Mouse (Mus musculus) midbrain, embryonic 10.5 days (tissue): ENCODE measurements at regions not wholly inside any gene's neighbourhood (a gene's known extent, or its start where the extent isn't known, plus 50 kb on each side); places are given as distances from the start of the nearest gene placed in this dataset.

Experiments used
- DNase-seq: peaks from one replicate; pipeline ENCODE4 v3.0.0-alpha.2; 2017; ENCODE audit warnings: low spot score
- H3K27ac ChIP-seq: fragments of 300-500 bp; sonication (generic); replicated peaks from 2 replicates; pipeline ENCODE4 v1.5.1; 2016; ENCODE audit warnings: mild to moderate bottlenecking
- H3K27me3 ChIP-seq: fragments of 300-500 bp; sonication (generic); 2 replicates; pipeline ENCODE4 v1.6.1; 2016; ENCODE audit warnings: low read depth, mild to moderate bottlenecking; ENCODE audit not compliant: poor library complexity, severe bottlenecking
- H3K36me3 ChIP-seq: fragments of 300-500 bp; sonication (generic); 2 replicates; pipeline ENCODE4 v1.6.1; 2016; ENCODE audit warnings: mild to moderate bottlenecking, moderate library complexity
- H3K4me1 ChIP-seq: fragments of 300-500 bp; sonication (generic); 2 replicates; pipeline ENCODE4 v1.6.1; 2016
- H3K4me3 ChIP-seq: fragments of 300-500 bp; sonication (generic); 2 replicates; pipeline ENCODE4 v1.5.1; 2016; ENCODE audit warnings: mild to moderate bottlenecking, moderate library complexity
- H3K9me3 ChIP-seq: fragments of 300-500 bp; sonication (generic); replicated peaks from 2 replicates; pipeline ENCODE4 v1.6.1; 2016; ENCODE audit warnings: mild to moderate bottlenecking
- WGBS: fragments of 180-500 bp; shearing (Covaris S2); methylation state at CpG from one replicate; pipeline ENCODE4 v1.1.7; 2016; 5-methylcytosine and 5-hydroxymethylcytosine counted together

DNA sequence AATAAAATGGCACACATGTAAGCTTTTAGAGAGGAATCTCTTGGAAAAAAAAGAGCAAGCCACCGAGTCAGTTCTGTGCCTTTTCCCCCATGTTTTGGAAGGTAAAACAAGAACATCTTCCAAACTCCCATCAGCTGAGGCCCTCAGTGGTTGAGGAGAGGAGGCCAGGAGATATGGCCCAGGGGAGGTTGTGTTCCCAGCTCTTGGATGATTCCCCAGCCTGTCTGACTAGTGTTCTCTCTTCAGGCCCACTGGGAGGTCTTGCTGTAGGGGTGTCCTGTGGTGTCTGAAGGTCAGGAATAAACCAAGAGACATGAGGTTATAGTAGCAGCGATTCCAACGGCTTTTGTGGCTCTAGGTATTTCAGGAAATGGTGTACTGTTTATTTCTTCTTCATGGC is 643.2 kb downstream of the Rnf144a start:
- no peaks in the 10 kb centered on the region for H3K27me3 ChIP-seq
- no peaks in the 10 kb centered on the region for H3K9me3 ChIP-seq
- 85% methylated on average over 3 of the region's 3 CpGs for WGBS
- H3K36me3 ChIP-seq: no peaks in the 10 kb centered on the region
- no peaks in the 10 kb centered on the region for H3K4me1 ChIP-seq
- no peak overlapping the region for H3K4me3 ChIP-seq
- DNase-seq: no peak
- no peak overlapping the region for H3K27ac ChIP-seq

DNA sequence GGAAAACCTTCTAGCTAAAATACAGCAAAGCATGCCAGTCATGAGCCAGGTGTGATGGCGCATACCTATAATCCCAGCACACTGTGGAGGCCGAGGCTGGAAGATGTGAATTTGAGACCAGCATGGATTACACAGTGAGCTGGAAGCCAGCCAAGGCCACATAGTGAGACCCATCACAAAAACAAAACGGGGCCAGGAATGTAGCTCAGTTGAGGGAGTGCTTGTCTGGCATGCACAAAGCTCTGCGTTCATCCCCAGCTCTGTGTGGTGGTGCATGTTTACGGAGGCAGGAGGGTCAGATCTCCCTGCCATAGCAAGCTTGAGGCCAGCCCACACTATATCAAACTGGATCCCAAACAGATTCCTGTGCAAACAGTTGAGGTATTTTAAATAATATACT is 646.4 kb downstream of the Rnf144a start:
- Histone ChIP-seq H3K4me1 (peaks cover 14% of the 10 kb centered on the region), H3K27me3 (no peaks in the 10 kb centered on the region), H3K9me3 (no peaks in the 10 kb centered on the region), H3K27ac (no peak overlapping the region), H3K36me3 (no peaks in the 10 kb centered on the region), H3K4me3 (no peak overlapping the region)
- DNase-seq: no peak
- 52% methylated on average over 5 of the region's 5 CpGs for WGBS

DNA sequence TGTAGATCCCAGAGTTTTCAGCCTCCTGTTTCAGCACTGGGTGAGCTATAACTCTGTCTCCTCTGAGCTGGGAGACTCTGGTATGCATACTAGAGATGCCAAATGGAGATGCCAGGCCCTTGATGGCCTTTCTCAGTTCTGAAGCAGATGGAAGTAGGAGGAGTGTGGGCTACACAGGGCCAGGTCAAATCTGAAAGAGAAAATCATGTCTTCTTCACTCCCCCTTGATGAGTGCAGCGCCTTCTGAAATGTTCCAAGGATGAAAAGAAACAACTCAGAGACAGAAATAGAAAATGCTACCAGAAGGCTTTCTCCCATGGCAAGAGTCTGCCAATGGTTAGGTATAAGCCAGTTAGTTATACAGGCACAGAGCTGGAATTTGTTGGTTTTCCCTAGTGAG is 652.0 kb downstream of the Rnf144a start:
- Histone ChIP-seq H3K27ac (no peak overlapping the region), H3K36me3 (no peaks in the 10 kb centered on the region), H3K9me3 (no peaks in the 10 kb centered on the region), H3K4me1 (peaks cover 14% of the 10 kb centered on the region), H3K27me3 (no peaks in the 10 kb centered on the region), H3K4me3 (no peak overlapping the region)
- WGBS: 89% methylated on average over 1 of the region's 1 CpGs
- no peak for DNase-seq

DNA sequence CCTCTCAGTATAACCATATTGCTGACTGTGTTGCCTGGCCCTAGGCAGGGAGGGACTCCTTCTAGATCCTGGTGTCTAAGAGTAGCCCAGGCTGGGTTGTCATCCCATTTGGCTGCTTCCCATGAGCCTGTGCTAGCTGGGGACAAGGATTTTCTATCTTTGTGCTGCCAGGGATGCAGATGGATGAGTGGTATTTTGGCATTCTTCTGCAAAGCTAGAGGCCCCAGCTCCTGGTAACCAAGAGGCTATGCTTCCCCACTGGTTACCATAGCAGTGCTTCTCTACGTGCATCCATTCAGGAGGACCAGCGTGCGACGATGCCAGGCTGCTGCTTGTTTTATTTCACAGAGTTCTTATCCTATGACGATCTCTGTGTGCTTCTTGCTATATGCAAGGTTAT is 658.0 kb downstream of the Rnf144a start:
- no peaks in the 10 kb centered on the region for H3K9me3 ChIP-seq
- H3K36me3 ChIP-seq: no peaks in the 10 kb centered on the region
- no peaks in the 10 kb centered on the region for H3K27me3 ChIP-seq
- no peaks in the 10 kb centered on the region for H3K4me1 ChIP-seq
- DNase-seq: no peak
- 88% methylated on average over 5 of the region's 5 CpGs for WGBS
- no peak overlapping the region for H3K4me3 ChIP-seq
- H3K27ac ChIP-seq: no peak overlapping the region

DNA sequence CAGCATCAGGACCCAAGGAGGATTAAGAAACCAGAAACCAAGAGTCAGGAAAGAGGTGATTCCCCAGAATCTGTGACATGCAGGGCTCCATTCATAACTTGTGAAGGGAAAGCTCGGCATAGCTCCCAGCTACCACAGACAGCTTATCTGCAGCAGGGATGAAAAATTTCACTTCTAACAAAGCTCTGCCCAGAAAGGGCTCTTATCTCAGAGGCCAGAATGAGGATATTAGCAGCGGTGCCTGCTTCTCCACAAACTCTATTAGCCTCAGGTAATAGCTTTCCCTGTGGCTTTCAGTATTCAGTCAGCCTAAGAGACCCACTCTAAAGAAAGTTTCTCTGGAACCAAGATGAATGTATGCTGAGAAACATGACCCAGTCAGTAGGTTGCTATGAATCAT is 636.9 kb upstream of the Id2 start:
- H3K36me3 ChIP-seq: no peaks in the 10 kb centered on the region
- no peak overlapping the region for H3K27ac ChIP-seq
- H3K4me3 ChIP-seq: no peak overlapping the region
- no peaks in the 10 kb centered on the region for H3K27me3 ChIP-seq
- H3K9me3 ChIP-seq: no peaks in the 10 kb centered on the region
- no peak for DNase-seq
- H3K4me1 ChIP-seq: no peaks in the 10 kb centered on the region
- 75% methylated on average over 2 of the region's 2 CpGs for WGBS

DNA sequence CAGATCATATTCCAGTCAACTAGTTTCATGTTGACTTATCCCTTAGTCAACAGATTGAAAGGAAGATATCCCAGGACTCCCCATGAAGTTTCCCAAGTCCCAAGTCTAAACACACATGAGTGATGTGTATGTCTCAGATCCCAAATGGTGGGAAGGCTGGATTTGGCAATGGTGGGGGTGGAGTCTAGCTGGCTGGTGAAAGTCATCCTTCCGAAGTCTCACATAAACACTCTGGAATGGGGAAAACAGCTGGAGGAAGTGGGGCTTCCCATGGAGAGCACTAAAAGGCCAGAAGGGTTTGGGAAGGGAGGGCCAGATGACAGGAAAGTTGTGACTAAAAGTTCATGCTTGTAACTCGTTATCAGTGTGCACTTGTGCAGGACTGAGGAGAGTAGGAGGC is 628.8 kb upstream of the Id2 start:
- no peak for DNase-seq
- Histone ChIP-seq H3K4me1 (no peaks in the 10 kb centered on the region), H3K27me3 (no peaks in the 10 kb centered on the region), H3K27ac (no peak overlapping the region), H3K4me3 (no peak overlapping the region), H3K36me3 (no peaks in the 10 kb centered on the region), H3K9me3 (no peaks in the 10 kb centered on the region)
- 67% methylated on average over 2 of the region's 2 CpGs for WGBS

DNA sequence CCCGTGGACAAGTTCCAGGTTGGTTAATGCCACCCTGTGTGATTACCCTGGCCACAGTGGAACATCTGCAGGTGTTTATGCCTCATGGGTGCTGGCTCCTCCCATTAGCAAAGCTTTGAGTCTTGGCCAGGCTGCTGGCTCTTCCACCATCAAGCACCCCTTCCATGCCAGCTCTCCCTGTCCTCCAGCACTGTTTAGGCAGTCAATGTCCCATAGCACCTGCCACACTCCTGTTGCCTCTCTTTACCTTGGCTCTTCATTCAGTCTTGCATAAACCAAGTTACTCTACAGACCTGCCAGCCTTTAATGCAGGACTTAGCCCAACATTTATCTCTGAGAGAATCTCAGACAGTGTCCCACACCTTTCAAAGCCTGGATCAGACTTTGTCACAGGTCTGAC is 614.2 kb upstream of the Id2 start:
- Histone ChIP-seq H3K27ac (no peak overlapping the region), H3K36me3 (no peaks in the 10 kb centered on the region), H3K4me1 (no peaks in the 10 kb centered on the region), H3K4me3 (no peak overlapping the region), H3K9me3 (no peaks in the 10 kb centered on the region), H3K27me3 (no peaks in the 10 kb centered on the region)
- DNase-seq: no peak
- WGBS: 86% methylated on average over 1 of the region's 1 CpGs

DNA sequence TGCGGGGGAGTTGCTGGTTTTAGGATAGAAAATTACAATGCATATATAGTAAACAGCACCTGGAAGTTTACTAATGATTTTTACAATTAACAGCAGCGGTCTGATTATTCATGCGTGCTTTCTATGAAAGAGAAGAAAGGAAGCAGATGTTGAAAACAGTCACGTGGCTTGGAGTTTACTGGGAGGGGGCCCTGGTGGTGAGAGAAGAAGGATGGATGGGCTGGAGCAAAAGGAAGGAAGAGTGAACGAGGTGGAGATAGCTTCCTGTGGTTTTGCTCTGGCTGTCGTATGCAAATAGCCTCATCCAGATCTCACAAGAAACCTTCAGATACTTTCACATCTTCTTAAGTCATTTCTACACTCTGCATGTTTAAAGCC is 606.1 kb upstream of the Id2 start:
- H3K36me3 ChIP-seq: no peaks in the 10 kb centered on the region
- H3K9me3 ChIP-seq: no peaks in the 10 kb centered on the region
- H3K4me1 ChIP-seq: peaks cover 13% of the 10 kb centered on the region
- H3K4me3 ChIP-seq: peak overlapping the region; percentile 44
- no peak for DNase-seq
- H3K27me3 ChIP-seq: no peaks in the 10 kb centered on the region
- peak overlapping the region; percentile 76 for H3K27ac ChIP-seq
- 17% methylated on average over 6 of the region's 6 CpGs for WGBS

DNA sequence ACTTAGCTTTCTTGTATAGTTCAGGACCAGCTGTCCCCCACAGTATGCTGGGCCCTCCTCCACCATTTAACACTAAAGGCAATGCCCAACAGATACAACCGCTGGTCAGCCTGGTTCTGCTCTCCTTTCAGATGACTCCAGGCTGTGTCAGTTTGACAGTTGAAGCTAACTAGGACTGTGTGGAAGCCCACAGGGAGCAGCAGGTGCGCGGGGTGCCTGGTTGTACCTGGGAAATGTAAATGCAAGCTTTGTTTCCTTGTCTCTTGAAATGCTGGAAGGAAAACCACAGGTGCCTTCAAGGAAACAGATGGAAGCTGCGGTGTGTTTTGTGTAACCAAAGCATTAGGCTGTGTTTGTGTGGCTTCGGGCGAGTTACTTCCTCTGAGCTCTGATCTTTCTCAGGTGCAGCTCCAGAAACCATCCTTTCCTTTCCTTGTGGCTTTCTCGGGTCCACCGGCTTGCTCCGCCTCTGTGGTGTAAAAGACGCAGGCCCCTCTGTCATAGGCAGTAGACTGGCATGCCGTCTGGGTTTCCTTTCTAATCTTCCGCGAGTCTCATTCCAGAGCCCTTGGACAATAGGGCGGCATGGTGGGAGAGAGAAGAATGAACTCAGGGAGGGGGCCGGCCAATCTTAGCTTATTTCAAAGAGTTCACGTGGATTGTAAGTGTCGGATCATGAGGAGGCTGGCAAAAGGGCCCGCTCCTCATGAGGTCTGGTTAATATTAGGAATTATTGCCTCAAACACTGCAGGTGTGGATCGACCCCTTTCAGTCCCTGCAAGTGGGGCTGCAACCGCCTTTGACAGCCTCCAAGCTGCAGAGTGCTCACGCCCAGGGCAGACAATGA is 605.5 kb upstream of the Id2 start:
- Histone ChIP-seq H3K9me3 (no peaks in the 10 kb centered on the region), H3K4me1 (peaks cover 13% of the 10 kb centered on the region), H3K4me3 (peak overlapping the region; percentile 44), H3K27ac (peak overlapping the region; percentile 76), H3K36me3 (no peaks in the 10 kb centered on the region), H3K27me3 (no peaks in the 10 kb centered on the region)
- peak; percentile 45 for DNase-seq
- WGBS: 12% methylated on average over 21 of the region's 21 CpGs

DNA sequence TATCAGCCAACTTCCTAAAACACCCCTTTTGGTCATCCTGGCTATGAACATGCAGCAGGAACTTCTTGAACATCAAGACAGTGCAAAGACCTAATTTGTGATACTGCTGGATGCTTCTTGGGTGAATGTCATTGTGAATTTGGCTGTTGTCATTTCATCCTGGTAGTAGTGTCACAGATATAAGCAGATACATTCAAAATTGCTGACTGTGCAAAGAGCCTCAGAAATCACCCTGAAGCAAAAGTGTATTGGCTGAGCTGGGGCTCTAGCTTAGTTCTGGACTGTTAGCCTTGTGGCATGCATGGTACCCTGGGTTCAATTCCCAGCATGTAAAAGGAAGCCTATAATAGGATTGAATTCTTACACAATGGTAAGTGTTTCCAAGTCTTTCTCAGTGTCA is 590.1 kb upstream of the Id2 start:
- Histone ChIP-seq H3K36me3 (no peaks in the 10 kb centered on the region), H3K9me3 (no peaks in the 10 kb centered on the region), H3K27me3 (peaks cover 9% of the 10 kb centered on the region), H3K27ac (no peak overlapping the region), H3K4me3 (no peak overlapping the region), H3K4me1 (peaks cover 11% of the 10 kb centered on the region)
- DNase-seq: no peak

DNA sequence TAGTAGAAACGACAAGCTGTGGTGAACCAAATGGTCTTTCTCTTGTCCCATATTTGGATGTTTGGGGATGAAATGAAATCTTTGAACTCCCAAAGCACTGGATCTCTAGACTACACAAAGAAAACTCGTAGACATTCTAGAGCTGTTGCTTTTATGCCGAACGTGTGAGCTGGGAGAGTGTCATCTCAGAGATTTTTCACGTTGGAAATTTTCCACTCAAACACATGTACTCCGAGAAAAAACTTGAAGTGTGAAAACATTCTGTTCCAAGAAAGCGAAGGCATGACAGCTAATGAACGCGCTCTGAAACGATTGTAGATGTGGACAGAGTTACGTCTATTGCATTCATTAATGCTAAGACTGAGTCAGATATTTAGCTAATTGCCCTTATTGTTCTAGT is 579.7 kb upstream of the Id2 start:
- H3K27me3 ChIP-seq: no peaks in the 10 kb centered on the region
- H3K9me3 ChIP-seq: no peaks in the 10 kb centered on the region
- H3K4me3 ChIP-seq: no peak overlapping the region
- no peak overlapping the region for H3K27ac ChIP-seq
- DNase-seq: no peak
- WGBS: 93% methylated on average over 11 of the region's 11 CpGs
- no peaks in the 10 kb centered on the region for H3K4me1 ChIP-seq
- no peaks in the 10 kb centered on the region for H3K36me3 ChIP-seq

DNA sequence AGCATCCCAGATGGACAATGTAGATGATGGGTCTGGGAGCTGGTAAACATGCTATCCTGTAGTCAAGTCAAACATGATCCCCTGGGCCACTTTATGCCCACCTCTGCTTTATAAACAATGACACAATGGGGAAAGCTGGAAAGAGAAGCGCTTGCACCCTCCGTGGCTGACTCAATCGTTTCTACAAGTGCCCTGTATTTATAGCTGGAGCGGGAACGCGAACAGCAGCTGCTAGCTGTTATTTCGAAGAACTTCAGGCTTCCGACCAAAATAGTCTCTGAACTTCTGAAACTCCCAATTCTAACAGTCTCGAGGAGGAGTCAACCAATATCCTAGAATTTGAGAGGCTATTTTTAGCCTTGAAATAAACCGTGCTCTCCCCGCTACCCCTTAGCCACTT is 571.4 kb upstream of the Id2 start:
- no peak overlapping the region for H3K4me3 ChIP-seq
- H3K4me1 ChIP-seq: no peaks in the 10 kb centered on the region
- H3K36me3 ChIP-seq: no peaks in the 10 kb centered on the region
- H3K27ac ChIP-seq: no peak overlapping the region
- DNase-seq: no peak
- no peaks in the 10 kb centered on the region for H3K9me3 ChIP-seq
- WGBS: 92% methylated on average over 11 of the region's 11 CpGs
- H3K27me3 ChIP-seq: no peaks in the 10 kb centered on the region

DNA sequence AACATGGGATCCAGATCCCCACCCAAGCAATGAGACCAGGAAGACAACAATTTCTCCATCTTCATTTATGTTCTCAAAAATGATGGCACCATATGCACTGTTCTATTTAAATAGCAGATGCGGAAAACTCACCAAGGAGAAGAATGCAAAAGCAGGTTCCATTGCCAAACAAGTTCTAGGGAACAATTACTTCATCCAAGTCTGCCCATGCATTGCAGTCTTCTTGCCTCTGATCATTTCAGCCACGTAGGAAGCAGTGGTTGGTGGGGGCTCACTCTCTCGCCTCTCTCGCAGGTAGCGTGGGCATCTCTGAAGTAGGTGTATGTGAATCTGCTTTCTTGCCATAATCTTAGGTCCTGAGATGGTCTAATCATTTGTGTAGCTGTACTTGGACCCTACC is 557.5 kb upstream of the Id2 start:
- Histone ChIP-seq H3K27ac (no peak overlapping the region), H3K27me3 (no peaks in the 10 kb centered on the region), H3K9me3 (no peaks in the 10 kb centered on the region), H3K36me3 (no peaks in the 10 kb centered on the region), H3K4me1 (no peaks in the 10 kb centered on the region), H3K4me3 (no peak overlapping the region)
- 87% methylated on average over 5 of the region's 5 CpGs for WGBS
- DNase-seq: no peak

DNA sequence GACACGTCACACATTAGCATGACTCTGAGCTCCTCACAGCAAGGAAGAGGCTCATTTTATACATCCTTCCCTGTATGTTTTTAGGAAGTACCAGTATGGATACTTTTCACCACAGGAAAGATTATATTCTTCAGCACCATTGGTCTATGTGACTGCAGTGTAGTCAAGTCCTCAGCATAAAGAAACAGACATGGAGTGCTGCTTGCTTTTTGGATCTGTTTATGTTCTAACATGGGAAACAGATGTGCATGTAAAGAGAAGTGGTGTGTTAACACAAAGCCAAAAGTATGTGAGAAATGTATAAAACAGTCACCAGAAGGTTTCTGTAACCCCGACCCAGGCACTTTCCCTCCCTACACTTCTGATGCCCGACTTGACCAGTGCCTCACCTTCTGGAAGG is 553.3 kb upstream of the Id2 start:
- Histone ChIP-seq H3K36me3 (no peaks in the 10 kb centered on the region), H3K27me3 (no peaks in the 10 kb centered on the region), H3K27ac (no peak overlapping the region), H3K9me3 (no peaks in the 10 kb centered on the region), H3K4me3 (no peak overlapping the region), H3K4me1 (no peaks in the 10 kb centered on the region)
- 76% methylated on average over 3 of the region's 3 CpGs for WGBS
- no peak for DNase-seq
